Mouse (Mus musculus) stomach, postnatal 0 days (tissue): ENCODE data around the gene Lmod1.

Experiments
- CTCF ChIP-seq: IDR thresholded peaks from 2 replicates; pipeline ENCODE4 v1.5.1; 2016; ENCODE audit warnings: antibody characterized with exemption, low read depth, mild to moderate bottlenecking, moderate library complexity
- EP300 ChIP-seq: optimal IDR thresholded peaks from 2 replicates; pipeline ENCODE3; 2016; ENCODE audit warnings: antibody characterized with exemption

DNA sequence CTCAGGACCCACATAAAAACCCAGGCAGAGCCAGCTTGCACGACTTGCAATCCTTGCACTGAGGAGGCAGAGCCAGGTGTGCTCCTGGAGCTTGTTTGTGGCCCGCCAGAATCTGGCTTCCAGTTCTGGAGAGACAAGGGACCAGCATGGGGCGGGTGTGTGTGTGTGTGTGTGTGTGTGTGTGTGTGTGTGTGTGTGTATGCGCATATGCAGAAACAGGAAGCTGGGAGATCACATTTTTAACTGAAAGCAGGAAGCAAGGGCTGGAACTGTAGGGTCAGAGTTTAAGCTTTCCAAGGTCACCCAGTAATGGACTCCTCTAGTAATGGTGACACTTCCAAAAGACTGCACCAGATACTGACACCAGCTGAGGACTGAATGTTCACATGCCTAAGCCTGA lies 19.4 kb downstream of the Lmod1 start:
- TF ChIP-seq CTCF = no peak
- TF ChIP-seq EP300 = no peak
